Mouse (Mus musculus): Measurements from ENCODE around the gene Slc16a13. TPM values are rescaled to one million over a fixed set of nuclear protein-coding genes. Genes with fewer than 3 reads are reported as not detected.

Slc16a13 gene
- polyA plus RNA-seq, 1 experiment from 2014 or later = 1.9 TPM

DNA sequence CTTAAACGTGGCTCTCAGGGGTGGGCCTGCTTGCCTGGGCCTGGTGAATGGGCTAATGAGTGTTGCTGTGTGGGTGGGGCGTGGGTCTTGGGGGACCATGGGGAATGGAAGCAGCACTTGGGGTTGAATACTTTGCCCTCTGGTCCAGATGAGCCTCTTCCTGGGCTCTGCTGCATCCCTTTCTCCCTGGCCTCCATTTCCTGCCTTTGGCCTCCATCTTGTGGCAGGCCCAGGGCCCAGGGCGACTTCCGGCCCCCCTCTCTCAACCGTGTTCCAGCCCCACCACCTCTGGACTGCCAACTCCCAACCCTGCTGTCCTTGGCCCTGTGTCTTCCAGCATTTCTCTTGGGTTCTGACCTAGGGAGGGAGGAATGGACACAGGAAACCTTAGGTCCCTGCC, 13.2 kb upstream of the Slc16a13 start:
- TF ChIP-seq CTCF (IDR thresholded peaks at IDR 0.05; ENCODE audit: low read depth) (no peak), EP300 (IDR thresholded peaks at IDR 0.05; ENCODE audit: low read depth) (no peak)
- 45% methylated on average over 5 of the region's 5 CpGs for WGBS (ENCODE audit: insufficient replicate concordance)
- H3K9ac ChIP-seq (replicated peaks) = no peak overlapping the region
- H3K4me1 ChIP-seq (ENCODE audit: insufficient read depth) = peaks cover 28% of the 10 kb centered on the region
- no peak overlapping the region for H3K4me3 ChIP-seq (ENCODE audit: low read depth, low read length)
- H3K27me3 ChIP-seq (ENCODE audit: insufficient read depth, low read length) = peaks cover 13% of the 10 kb centered on the region
- ATAC-seq (no peak), DNase-seq (no peak)
- H3K4me2 ChIP-seq (ENCODE audit: low read depth, low read length) = no peak overlapping the region
- no peak overlapping the region for H3K27ac ChIP-seq (ENCODE audit: low read depth)
- H3K9me3 ChIP-seq (ENCODE audit: low read length) = no peaks in the 10 kb centered on the region
- peaks cover 11% of the 10 kb centered on the region; the same call in 1 of the 2 replicates for H3K36me3 ChIP-seq (replicated peaks; ENCODE audit: insufficient read depth, low read length)

DNA sequence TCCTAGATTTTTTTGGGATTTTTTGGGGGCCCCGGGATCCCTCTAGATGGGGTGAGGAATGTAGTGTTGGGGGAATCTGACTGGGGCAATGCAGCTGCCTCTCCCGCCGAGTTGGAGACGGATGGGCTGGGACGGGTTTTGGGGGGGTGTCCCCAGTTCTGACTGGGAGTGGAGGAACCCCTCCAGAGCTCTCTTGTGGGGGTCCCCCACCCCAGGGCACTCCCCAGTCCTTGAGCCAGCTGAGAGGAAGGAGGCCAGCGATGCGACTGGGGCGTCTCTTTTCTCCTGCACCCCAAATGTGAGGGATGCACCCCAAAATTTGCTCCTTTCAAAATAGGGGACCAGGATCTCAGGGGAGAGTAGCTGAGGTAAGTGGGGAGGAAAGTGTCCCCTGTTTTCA, 12.2 kb upstream of the Slc16a13 start:
- Histone ChIP-seq H3K4me2 (ENCODE audit: low read depth, low read length) (no peak overlapping the region), H3K4me1 (ENCODE audit: insufficient read depth) (peaks cover 28% of the 10 kb centered on the region), H3K27me3 (ENCODE audit: insufficient read depth, low read length) (peaks cover 21% of the 10 kb centered on the region), H3K36me3 (replicated peaks; ENCODE audit: insufficient read depth, low read length) (peaks cover 11% of the 10 kb centered on the region; the same call in 1 of the 2 replicates), H3K27ac (ENCODE audit: low read depth) (no peak overlapping the region), H3K9ac (replicated peaks) (no peak overlapping the region), H3K9me3 (ENCODE audit: low read length) (no peaks in the 10 kb centered on the region), H3K4me3 (ENCODE audit: low read depth, low read length) (no peak overlapping the region)
- TF ChIP-seq EP300 (IDR thresholded peaks at IDR 0.05; ENCODE audit: low read depth) (no peak), CTCF (IDR thresholded peaks at IDR 0.05; ENCODE audit: low read depth) (no peak)
- ATAC-seq (no peak), DNase-seq (no peak)
- 50% methylated on average over 8 of the region's 8 CpGs for WGBS (ENCODE audit: insufficient replicate concordance)

DNA sequence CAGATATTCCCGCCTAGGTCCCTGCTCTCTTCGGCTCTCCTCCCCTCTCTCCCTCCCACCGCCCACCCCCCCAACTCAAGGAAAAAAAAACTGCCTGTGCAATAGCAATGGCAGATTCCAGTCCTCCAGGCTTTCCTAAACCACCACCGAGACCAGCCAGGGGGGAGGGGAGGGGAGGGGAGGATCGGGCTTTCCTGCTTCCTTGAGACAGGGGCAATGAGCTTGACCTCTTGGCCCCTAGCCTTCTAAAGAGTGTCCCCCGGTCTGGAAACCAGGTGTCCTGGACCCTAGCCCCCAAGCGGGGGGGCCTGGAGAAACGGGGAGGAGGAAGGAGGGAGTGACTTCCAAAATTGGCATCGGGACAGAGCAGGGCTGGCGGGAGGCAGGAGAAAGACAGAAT, 11.7 kb upstream of the Slc16a13 start:
- DNase-seq (no peak), ATAC-seq (no peak)
- H3K9me3 ChIP-seq (ENCODE audit: low read length) = no peaks in the 10 kb centered on the region
- 30% methylated on average over 10 of the region's 10 CpGs for WGBS (ENCODE audit: insufficient replicate concordance)
- H3K27me3 ChIP-seq (ENCODE audit: insufficient read depth, low read length) = peaks cover 26% of the 10 kb centered on the region
- H3K4me1 ChIP-seq (ENCODE audit: insufficient read depth) = peaks cover 28% of the 10 kb centered on the region
- H3K4me2 ChIP-seq (ENCODE audit: low read depth, low read length) = peak overlapping the region; percentile 63
- H3K9ac ChIP-seq (replicated peaks) = 0 out of 2 replicates have a peak overlapping the region, but pooled peaks have one; percentile 26
- H3K4me3 ChIP-seq (ENCODE audit: low read depth, low read length) = peak overlapping the region; percentile 8; the same call in 1 of the 2 replicates
- H3K36me3 ChIP-seq (replicated peaks; ENCODE audit: insufficient read depth, low read length) = peaks cover 11% of the 10 kb centered on the region; the same call in 1 of the 2 replicates
- TF ChIP-seq EP300 (IDR thresholded peaks at IDR 0.05; ENCODE audit: low read depth) (no peak), CTCF (IDR thresholded peaks at IDR 0.05; ENCODE audit: low read depth) (no peak)
- H3K27ac ChIP-seq (ENCODE audit: low read depth) = no peak overlapping the region

DNA sequence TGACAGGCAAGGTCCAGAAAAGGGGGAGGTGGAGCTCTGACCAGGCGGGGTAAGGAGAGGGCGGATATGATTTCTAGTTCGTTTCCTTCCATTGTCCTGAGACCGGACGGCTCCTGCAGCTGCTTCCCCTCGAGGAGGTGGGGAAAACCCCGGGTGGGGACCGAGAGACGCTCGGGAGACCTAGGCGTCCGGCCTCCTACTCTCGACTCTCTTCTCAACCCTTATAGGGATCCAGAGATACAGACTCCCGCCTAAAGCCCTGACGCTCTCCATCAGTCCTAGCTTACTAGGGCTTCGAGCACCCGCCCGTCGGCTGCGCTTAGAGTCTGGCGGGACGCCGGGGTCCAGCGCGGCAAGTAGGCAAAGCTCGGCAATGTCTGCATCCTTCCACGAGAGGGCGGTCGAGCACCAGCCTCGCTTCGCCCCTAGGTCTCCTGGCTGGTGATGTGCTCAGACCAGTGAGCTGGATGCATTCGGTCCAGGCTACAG, 9.4 kb upstream of the Slc16a13 start:
- H3K4me3 ChIP-seq (ENCODE audit: low read depth, low read length) = peak overlapping the region; percentile 50
- H3K27me3 ChIP-seq (ENCODE audit: insufficient read depth, low read length) = peaks cover 41% of the 10 kb centered on the region
- peaks cover 5% of the 10 kb centered on the region; the same call in 1 of the 2 replicates for H3K36me3 ChIP-seq (replicated peaks; ENCODE audit: insufficient read depth, low read length)
- peak overlapping the region; percentile 70; the same call in 1 of the 2 replicates for H3K27ac ChIP-seq (ENCODE audit: low read depth)
- no peaks in the 10 kb centered on the region for H3K9me3 ChIP-seq (ENCODE audit: low read length)
- peak overlapping the region; percentile 77 for H3K4me2 ChIP-seq (ENCODE audit: low read depth, low read length)
- under 1% methylated on average over 32 of the region's 32 CpGs for WGBS (ENCODE audit: insufficient replicate concordance)
- peaks cover 28% of the 10 kb centered on the region for H3K4me1 ChIP-seq (ENCODE audit: insufficient read depth)
- DNase-seq (peak; percentile 91), ATAC-seq (peak; percentile 71)
- H3K9ac ChIP-seq (replicated peaks) = peak overlapping the region; percentile 17; the same call in 1 of the 2 replicates
- TF ChIP-seq CTCF (IDR thresholded peaks at IDR 0.05; ENCODE audit: low read depth) (peak; percentile 99), EP300 (IDR thresholded peaks at IDR 0.05; ENCODE audit: low read depth) (no peak)

GRCm38 (mm10) chr11:70229260-70230010, 8.6 kb upstream of the Slc16a13 start, which contains the start of gene Bcl6b:
TSS of gene Bcl6b (minus strand) at chr11:70229798.
- H3K9ac ChIP-seq (replicated peaks) = peak within 1 kb of the TSS; percentile 54
- WGBS (ENCODE audit: insufficient replicate concordance) = 3% methylated on average over 39 of the region's 39 CpGs
- peak within 1 kb of the TSS; percentile 50 for H3K4me3 ChIP-seq (ENCODE audit: low read depth, low read length)
- peak within 1 kb of the TSS; percentile 70 for H3K27ac ChIP-seq (ENCODE audit: low read depth)
- no peaks in the 10 kb centered on the region for H3K36me3 ChIP-seq (replicated peaks; ENCODE audit: insufficient read depth, low read length)
- no peak for TF ChIP-seq CTCF (IDR thresholded peaks at IDR 0.05; ENCODE audit: low read depth)
- TF ChIP-seq EP300 (IDR thresholded peaks at IDR 0.05; ENCODE audit: low read depth) = no peak
- no peaks in the 10 kb centered on the region for H3K9me3 ChIP-seq (ENCODE audit: low read length)
- peak; percentile 3; the same call in 1 of the 2 replicates for ATAC-seq
- DNase-seq = no peak
- H3K27me3 ChIP-seq (ENCODE audit: insufficient read depth, low read length) = peaks cover 46% of the 10 kb centered on the region
- peaks cover 28% of the 10 kb centered on the region for H3K4me1 ChIP-seq (ENCODE audit: insufficient read depth)
- H3K4me2 ChIP-seq (ENCODE audit: low read depth, low read length) = peak within 1 kb of the TSS; percentile 77

DNA sequence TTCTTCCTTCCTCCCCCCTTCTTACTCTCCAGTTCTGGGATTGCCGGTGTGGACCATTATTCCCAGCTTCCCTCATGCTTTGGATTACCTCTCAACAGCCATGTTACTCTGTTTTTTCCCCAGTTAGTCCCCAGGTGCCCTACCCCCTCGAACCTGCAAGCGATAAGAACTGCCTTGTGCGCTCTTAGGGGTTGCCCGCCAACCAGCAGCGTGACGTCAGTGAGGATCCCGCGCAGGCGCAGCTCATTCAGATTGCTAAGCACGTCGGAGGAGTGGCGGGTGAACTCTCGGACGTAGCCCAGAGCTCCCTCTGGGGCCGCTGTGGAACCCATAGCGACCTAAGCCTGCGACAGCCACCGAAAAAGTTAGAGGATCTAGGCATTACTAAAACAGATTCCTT, 8.0 kb upstream of the Slc16a13 start:
- Histone ChIP-seq H3K27ac (ENCODE audit: low read depth) (peak overlapping the region; percentile 70), H3K4me1 (ENCODE audit: insufficient read depth) (peaks cover 28% of the 10 kb centered on the region)

More for the DNA sequence above, 8.0 kb upstream of the Slc16a13 start:
- peak overlapping the region; percentile 54; the same call in 1 of the 2 replicates for H3K9ac ChIP-seq (replicated peaks)
- peaks cover 46% of the 10 kb centered on the region for H3K27me3 ChIP-seq (ENCODE audit: insufficient read depth, low read length)
- WGBS (ENCODE audit: insufficient replicate concordance) = 2% methylated on average over 19 of the region's 19 CpGs
- DNase-seq (peak; percentile 87), ATAC-seq (peak; percentile 65)
- no peaks in the 10 kb centered on the region for H3K36me3 ChIP-seq (replicated peaks; ENCODE audit: insufficient read depth, low read length)
- peak overlapping the region; percentile 50 for H3K4me3 ChIP-seq (ENCODE audit: low read depth, low read length)
- no peak; the same call in 1 of the 2 replicates for TF ChIP-seq CTCF (IDR thresholded peaks at IDR 0.05; ENCODE audit: low read depth)
- TF ChIP-seq EP300 (IDR thresholded peaks at IDR 0.05; ENCODE audit: low read depth) = no peak
- no peaks in the 10 kb centered on the region for H3K9me3 ChIP-seq (ENCODE audit: low read length)
- H3K4me2 ChIP-seq (ENCODE audit: low read depth, low read length) = peak overlapping the region; percentile 77

Data from liver, postnatal 0 days (tissue).